Mouse (Mus musculus) spleen, postnatal 4 days (tissue): Measurements from ENCODE around the gene Nr1h4.
"Not testable (repeated sequence)": the region's sequence is repeated elsewhere in the genome, so short reads cannot be mapped to it uniquely, and the experiment has no call there.

Experiments
- DNase-seq, 2 experiments: peaks; one replicate each; pipeline ENCODE4 v3.0.0; 2022; ENCODE audit warnings: low spot score in 2 of 2

Nr1h4 gene

DNA sequence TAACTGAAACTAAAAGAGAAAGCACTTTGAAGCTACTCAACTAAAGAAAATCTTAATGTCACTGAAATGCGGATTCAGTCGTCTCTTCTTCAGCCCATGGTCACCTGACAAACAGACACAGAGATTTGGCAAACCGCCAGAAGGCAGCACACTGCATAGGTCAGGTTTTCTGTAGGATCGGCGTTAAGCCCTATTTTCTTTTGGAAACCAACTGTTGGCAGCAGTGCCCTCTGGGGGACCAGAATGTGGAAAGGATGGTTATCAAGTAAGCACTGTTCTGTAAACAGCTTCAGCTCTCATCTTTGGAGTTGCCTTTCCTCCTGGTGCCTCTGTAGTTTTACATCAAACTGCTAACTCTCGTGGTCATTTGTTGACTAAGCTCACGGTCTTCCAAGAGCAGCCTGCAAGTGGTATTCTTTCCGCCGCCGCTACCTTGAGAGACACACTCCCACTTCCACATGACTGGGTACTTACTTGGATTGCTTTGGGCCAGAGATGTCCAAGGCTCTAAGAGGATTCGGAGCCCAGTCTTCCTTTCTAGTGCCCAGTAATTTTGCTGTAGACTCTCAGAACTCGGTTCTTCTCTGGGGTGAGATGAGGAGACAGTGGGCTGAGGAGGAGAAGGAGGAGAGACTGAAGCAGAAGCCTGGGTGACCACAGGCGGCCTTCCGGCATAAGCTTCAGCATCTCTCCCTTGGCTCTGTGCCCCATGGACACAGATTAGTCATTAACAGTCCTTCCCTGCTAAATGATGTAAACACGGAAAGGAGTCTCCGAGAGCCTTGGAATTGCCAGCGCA, at the start of gene Nr1h4:
TSS of gene Nr1h4 (minus strand) at position 657 of the 799 bp plus-strand sequence.
- no peak for DNase-seq

DNA sequence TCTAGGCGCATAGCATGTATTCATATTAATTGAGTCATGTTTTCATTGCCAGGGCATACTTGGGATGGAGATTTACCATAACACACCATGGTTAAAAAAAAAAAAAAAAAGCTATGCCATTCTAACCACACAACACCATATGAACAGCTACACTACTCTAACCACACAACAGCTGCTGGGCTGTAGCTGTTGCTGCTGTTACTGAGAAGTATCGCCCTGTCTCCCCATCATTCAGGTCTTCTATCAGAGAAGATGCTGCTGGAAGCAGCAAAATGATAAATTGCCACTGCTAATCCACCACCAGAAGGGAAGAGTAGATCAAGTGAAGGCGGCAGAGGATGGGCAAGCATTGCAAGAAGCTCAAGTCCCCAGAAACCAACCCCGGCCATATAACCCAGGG, 45.4 kb upstream of the Nr1h4 start:
- no peak for DNase-seq

DNA sequence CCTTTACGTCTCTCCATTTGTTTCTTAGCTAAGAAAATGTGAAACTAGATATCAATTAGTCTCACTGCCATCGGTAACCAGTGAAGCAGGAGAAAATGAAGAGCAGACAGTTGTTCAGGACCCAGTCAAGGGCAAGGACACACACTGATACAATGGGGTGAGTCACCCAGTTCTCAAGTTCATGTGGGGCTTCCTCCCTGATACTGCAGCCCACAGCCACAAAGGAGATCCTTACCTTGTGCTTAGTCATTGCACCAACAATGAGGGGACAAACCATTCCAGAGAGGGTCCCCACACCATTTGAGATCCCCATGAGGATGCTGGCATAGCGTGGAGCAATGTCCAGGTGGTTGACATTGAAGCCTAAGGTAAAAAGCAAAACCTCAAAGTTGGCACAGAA, 44.3 kb upstream of the Nr1h4 start:
- DNase-seq: no peak

DNA sequence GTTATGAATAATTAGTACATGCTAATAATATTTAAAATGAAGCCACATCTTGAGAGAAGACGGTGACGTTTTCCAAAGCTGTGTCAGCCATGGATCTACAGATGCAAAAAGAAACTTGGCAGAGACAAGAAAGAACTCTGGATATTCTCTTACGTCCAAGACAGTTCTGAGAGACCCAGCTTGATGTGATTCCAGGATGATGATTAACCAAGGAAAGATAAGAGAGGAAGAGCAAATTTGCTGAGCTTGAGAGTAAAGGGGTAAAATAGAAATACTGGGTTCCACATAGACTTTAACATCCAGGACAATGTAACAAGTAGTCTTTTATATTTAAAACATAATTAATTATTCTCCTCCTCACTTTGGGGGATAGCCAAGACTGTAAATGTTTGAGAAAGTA, 40.0 kb upstream of the Nr1h4 start:
- DNase-seq: no peak

DNA sequence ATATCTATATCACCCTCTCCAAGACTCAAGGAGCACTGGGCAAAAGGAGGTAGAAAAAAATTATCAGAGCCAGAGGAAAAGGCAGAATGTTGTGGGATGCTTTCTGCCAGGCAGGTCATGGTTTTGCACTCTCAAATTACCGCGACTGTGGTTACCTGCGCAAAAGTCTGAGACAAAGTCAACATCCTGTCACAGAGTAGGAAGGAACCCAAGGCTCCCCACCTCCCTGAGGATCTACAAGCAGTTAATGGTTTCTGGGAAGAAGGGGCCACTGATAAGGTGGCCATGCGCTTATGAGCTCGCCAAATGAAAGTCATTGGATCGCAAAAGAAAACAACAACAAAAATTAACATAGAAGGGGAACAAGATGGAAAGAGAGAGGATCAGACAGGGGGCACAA, 39.6 kb upstream of the Nr1h4 start:
- DNase-seq: no peak

DNA sequence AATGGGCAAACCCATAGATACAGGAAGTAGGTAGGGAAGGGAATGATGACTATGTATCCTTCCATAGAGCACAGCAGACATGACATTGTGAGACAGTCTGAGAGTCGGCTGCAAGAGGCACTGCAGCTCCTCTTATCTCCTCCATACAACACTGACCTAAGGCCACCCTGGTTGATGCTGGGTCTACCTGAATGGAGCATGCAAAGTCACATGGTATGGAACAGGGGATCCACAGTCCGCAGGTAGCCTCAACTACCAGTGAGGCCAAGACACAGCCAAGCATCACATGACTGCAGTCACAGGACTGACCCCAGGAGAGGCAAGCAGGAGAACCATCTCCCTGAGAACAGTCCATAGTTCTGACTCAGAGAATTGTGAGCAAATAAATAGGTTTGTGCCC, 34.0 kb upstream of the Nr1h4 start:
- no peak for DNase-seq

DNA sequence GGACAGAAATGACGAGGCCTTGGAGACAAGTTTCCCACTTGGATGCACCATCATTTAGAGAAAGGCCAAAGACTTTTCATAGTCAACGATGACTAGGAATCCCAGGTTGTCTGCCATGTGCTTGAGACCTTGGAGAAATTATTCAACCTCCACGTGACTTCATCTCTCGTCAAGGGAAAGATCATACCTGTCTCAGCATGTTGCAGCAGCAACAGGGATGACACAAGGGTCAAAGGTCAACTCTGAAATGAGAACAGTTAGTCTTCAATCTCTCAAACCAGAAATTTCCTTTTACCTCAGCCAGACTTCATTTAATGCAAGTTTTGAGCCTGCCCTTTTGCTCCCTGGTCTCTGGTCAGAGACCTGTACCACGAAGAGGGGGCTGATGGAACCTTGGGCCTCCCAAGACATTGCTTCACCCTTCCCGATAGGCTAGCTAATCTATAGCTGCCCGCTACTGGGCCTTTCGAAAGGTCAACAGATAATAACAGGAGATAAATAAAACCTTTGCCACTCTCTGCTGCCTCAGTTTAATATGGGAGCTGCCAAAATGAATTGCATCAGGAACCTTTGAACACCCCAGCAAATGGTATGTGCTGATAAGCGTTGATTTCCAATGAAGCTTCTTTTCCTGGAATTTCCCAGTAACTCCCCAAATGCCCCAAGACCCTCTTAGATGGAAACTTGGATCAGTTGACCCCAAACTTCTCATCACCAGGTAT, 32.1 kb upstream of the Nr1h4 start:
- no peak for DNase-seq

DNA sequence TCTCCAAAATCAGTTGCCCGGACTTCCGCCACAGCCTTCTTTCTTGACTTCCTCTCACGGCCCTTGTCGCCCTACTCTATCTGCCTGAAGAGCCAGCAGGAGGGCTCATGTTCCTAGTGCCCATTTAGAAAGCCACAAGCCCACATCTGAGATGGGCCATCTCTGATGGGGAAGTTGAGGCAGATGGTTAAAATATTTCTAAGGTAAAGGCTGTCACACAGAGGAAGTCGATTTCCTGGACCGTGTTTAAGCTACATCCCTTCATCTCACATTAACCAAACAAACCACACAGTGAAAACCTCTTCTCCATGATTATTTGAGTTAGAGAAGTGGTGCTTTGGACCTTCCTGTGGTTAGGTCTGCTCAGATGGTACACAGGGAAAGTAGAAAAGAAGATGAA, 28.7 kb upstream of the Nr1h4 start:
- DNase-seq: no peak

DNA sequence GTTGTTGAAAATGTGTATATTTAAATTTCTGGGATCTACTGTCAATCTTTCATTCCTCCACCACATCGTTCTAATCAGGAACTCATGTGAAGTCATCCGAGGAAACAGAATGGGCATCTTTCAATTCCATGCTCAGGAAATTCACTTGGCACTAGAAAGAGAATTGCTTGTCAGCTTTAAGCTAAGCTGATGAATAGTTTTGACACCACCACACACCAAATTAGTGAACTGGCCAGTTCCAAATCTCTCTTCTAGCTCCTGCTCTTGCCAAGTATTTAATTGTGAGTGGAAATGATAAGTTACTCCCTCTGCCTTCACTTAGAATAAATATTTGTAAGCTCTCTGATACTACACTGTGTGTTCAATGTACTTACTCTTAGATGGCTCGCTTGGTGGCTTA, 26.0 kb upstream of the Nr1h4 start:
- no peak for DNase-seq

DNA sequence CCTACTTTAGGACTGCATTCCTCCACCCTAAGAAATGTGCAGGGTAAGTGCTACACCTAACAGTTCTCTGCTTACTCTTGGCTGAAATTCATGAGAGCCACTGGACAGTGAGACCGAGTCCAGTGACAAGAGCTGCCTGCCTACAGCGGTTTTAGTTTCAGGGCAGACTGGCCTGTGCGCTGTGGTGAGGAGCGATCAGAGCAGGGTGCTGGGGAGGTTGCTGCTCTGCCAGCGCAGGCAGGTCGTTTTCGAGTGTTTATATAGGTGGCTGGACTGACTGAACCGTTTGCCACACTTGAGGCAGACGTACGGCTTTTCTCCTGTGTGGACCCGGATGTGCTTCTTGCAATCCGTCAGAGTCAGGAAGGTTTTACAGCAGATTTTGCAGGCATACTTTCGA, 21.5 kb upstream of the Nr1h4 start:
- not testable (repeated sequence) for DNase-seq

DNA sequence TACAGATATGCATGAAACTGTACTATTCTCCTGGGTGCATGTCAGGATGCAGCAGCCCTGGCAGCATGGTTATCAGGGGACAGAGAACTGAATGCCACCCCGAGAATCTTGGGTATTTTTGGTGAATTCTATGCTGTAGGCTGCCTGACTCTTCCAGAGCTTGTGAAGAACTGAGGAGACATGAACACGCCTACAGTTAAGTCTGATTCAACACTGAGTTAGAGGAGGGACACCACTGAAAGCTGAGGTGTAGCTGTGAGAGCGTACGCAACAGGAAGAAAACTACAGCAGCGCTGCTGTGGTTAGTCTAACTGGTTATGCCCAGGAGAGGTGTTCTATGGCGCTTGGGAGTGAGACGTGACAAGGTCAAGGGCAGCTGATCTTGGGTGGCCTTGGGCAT, 20.5 kb upstream of the Nr1h4 start:
- DNase-seq: not testable (repeated sequence)

DNA sequence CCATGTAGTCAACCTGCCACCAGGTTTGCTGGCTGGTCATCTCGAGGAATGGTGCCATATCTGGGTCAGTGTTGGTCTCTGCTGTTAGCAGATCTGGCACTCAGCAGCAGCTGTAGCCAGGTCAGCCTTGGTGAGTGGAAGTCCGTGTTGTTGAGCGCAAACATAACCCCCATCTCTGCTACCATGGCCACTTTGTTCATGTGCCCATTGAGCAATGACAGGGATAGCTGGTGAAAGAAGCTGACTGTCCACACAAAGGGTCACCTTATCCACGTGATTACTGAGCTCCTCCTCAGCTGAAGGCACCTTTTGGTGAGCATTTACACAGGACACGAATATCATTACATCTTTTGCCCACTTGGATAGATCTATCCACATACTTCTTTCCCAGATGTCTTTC, 19.6 kb upstream of the Nr1h4 start:
- DNase-seq: no peak

DNA sequence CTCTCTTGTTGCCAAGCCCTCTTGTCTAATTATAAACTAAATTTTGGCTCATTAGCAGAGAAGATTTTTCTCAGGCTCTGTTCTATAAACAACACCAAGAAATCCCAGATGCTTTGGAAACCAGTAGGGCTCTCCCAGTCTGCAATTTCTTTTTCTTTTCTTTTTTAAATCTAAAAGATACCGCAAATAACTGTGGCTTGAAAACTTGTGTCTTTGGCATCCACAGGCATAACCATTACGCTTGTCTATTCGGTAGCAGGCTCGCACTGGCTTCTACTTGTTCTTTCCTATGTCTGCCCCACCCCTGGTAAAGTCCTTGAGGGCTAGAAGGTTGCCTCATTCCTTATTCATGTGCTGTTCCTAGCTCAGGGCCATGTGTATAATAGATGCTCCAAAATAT, 18.3 kb upstream of the Nr1h4 start:
- no peak for DNase-seq

DNA sequence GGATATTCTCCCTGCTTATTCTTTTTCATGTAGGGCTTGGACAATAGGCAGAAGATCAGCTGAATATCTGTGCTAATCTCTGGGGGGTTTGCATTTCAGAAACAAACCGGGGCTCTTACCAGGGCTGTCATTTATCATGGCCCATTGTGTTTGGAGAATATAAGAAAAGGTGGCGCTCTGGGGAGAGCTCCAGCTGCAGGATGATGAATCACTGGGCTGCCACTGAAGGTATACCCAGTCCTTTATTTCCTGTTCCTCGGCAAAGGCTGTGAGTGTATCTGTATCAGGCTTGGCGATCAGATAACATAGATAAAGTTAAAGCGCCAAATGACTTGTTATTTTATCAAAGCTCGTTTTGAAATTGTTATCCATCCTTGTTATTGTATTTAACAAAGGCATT, 14.6 kb upstream of the Nr1h4 start:
- no peak for DNase-seq

DNA sequence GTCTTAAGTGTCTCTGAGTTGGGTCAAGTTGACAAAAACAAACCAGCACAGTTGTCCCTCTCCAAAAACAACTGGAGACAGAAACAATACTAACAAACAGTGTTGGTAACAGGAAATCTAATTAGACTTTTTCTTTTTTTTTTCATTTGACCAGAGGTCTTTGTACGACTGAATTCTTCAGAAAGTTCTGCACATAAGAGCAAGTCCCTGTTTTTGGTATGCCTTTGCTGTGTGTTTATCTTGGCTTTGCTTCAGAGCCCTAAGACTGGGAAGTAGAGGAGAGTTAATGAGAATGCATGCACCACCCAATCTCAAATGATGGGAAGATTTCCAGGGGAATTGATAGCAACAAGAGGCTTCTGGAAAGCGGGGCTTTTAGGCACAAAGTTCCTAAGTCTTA, 13.6 kb upstream of the Nr1h4 start:
- no peak for DNase-seq

DNA sequence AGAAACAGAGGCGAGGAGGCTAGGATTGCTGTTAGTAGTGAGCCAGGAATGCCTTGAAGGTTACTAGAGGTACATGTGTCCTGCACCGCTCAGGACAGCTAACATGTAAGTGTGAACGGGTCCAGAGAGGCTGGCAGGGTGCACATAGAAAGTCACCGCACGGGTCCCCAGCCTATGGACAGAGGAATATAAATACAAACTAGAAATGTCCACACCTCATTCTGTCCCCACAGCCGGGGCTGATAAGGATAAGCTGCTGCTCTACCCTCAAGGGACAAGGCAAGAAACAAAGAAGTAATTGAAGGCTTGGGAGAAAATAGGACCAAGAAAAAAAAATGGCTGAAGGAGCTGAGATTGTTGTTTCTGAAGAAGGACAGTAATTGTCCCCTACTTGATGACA, 10.5 kb upstream of the Nr1h4 start:
- no peak for DNase-seq

DNA sequence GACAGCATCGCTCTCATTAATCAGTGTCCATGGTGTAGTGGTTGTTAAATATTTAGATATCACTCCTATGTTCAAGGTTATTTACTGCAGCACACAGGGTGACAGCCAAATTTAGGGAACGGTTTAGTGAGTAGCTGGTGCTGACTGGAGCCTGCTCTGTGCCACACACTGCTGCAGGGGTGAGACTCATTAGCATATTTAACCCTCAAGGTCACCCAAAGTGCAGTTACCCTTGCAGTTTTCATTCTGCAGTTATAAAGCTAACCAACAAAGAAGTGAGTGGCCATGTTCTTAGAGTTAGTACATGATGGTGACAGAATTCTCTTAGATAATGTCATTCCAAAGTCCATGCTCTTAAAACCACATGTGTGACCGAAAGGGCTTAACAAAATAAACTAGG, 8.9 kb upstream of the Nr1h4 start:
- no peak for DNase-seq

DNA sequence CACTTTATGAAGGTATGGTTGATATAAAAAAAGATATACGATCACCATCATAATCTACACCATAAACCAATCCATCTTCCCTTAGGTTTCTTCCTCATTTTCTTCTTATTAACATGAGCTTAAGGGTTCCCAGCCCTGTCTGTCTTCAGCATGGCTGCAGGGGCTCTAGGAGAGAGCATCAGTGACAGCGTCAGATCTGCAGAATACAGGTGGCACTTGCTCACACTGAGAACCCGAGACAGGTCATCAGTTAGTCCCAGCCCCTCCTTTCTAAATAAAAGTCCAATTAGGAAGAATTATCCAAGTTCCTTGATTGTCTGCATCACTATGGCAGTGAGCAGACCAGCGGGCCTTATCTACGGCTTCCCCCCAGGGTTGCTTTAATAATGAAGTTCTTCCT, 934 bp downstream of the Nr1h4 start:
- DNase-seq: no peak

DNA sequence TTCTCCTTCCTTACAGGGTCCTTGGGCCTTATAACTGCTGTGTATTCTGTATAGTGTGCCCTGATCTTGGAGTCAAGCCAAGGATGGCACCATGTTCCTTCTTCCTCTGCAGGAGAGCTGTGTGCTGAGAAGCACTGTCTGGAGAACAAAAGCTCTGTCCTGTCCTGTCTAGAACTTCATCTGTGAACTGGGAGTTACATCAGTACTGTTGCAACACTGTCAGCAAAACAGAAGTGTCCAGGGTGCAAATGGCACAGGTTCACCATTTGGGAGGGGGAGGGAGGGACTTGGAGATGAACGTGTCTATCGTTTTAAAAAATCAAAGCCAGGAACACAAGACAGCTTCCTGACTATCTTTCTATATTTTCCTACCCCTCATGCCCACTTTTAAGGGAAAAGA, 1.4 kb downstream of the Nr1h4 start:
- no peak for DNase-seq

DNA sequence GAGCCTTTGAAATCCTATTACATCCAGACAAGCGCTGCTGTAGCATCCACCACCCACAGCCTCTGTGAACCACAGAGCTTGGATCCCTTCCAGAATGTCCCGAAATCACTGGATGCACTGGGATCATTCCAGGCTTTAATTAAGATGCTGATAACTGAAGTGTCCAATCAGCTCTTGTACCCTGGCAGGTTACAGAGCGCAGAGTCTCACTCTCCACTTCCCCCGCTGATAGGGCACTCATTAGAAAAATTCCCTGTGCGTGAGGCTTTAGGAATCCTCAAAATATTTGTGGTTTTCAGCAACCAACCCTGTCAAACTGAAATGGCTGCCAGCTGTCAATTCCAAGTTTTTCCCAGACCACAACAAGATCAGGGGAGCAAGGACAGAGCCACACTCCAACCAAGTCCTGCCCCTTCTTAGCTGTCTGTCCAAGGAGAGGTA, 2.2 kb downstream of the Nr1h4 start:
- no peak for DNase-seq

DNA sequence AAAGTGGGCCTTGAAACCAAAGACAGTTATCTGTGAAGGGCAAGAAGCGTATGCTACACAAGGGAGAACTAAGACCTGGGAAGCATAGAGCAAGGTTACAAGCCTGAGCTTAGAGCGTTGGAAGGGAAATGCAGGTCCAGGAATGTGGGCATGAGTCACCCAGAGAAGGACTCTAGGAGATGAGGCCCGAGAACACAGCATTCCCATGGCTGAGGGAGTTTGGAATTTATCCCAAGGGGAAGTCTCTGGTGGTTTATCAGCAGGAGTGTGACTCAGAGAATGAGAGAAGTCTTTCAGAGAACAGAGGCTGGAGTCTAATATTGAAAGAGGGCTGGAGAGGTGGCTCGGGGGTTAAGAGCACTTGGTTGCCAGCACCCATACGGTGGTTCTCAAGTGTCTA, 6.3 kb downstream of the Nr1h4 start:
- no peak for DNase-seq

DNA sequence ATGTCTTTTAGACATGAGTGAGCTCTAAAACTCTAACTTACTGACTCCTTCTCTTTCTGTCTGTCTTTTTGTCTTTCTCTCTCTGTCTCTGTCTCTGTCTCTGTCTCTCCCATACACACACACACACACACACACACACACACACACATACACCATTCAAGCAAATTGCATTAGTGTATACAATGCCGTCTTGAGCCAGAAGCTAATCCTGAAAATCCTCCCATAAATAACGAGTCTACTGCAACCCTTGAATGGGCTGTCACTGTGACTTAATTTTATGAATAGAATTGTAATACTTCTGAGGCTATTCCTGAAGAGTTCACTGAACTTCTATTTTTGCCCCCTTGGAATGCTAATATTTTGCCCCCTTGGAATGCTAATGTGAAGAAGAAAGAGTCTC, 7.6 kb downstream of the Nr1h4 start:
- DNase-seq: no peak

DNA sequence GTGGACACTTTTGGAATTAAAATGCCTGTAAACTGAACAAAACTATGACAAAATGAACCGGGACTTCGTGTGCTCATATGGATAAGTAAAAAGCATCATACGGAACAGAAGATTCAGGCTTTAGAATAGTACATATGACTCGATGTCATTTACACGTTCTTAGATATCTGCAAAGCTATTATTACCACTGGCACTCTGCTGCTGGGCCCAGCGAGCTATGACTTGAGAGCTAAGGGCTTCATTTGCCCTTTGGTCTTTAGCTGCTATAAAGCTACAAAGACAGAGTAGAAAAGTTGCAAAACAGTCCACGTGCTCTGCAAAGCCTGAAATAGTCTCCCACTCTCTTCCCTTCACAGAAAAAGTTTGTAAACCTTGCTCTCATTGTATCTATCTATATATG, 10.9 kb downstream of the Nr1h4 start:
- no peak for DNase-seq
